Mouse (Mus musculus): ENCODE measurements at regions not wholly inside any gene's neighbourhood (a gene's known extent, or its start where the extent isn't known, plus 50 kb on each side); places are given as distances from the start of the nearest gene placed in this dataset.

DNA sequence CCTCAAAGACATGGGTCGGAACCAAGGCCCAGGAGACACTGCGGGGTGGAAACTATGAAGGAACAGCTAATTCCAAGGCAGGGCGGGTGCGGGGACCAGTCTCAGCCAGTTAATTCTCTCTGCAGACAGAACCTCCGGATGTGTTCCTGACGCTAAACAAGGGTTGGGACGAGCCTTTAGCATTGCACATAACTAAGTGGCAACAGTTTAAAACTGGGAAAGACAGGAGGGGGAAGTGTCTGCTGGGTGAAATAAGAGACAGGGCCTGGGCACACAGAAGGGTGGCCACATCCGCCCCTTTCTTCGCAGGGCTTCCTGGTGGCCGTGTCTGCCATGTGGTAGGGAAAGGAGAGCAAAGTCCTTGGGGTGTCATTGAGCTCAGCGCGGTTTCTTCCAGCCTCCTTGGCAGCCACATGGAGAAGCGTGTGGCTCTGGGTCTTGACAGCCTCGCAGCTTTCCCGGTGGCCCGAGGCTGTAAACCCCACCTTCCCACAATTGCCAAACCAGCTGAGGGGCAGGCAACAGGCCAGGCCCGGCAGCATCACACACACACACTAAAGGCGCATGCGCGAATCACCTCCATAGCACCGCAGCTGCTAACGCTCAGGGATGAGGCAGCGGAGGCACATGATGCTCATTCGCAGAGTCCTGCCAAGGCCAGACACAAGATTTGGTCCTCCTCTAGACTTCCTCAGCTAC lies 95.8 kb downstream of the Cpn2 start:
- peak overlapping the region; percentile 37 for H3K4me3 ChIP-seq (replicated peaks; ENCODE audit: insufficient read depth, low read depth, low read length)
- peak; percentile 53 to 59 for DNase-seq
- H3K4me1 ChIP-seq (ENCODE audit: control insufficient read depth, insufficient read depth, low read length), result no peaks in the 10 kb centered on the region; the same call in 1 of the 2 replicates
- TF ChIP-seq CTCF (IDR thresholded peaks at IDR 0.05; ENCODE audit: borderline replicate concordance, insufficient read depth, low read depth, low read length) (no peak), POLR2A (IDR thresholded peaks at IDR 0.05; ENCODE audit: borderline replicate concordance, insufficient read depth, low read length) (no peak)
- H3K27ac ChIP-seq (ENCODE audit: insufficient read depth, low read length), result no peak overlapping the region
- 22% methylated on average over 24 of the region's 24 CpGs for WGBS
- no peaks in the 10 kb centered on the region for H3K27me3 ChIP-seq (ENCODE audit: control insufficient read depth, insufficient read depth, low read length)

- H3K27ac ChIP-seq (ENCODE audit: insufficient read depth, low read length), result no peak overlapping the region
- 47% methylated on average over 13 of the region's 13 CpGs for WGBS
- TF ChIP-seq POLR2A (IDR thresholded peaks at IDR 0.05; ENCODE audit: borderline replicate concordance, insufficient read depth, low read length) (no peak), CTCF (IDR thresholded peaks at IDR 0.05; ENCODE audit: borderline replicate concordance, insufficient read depth, low read depth, low read length) (no peak)
These were observed 95.1 kb downstream of the Cpn2 start for GRCm38 (mm10) chr16:30172136-30172731.

GRCm38 (mm10) chr16:30172798-30173202 lies 94.5 kb downstream of the Cpn2 start:
- DNase-seq, result no peak
- Histone ChIP-seq H3K27me3 (ENCODE audit: control insufficient read depth, insufficient read depth, low read length) (no peaks in the 10 kb centered on the region), H3K4me1 (ENCODE audit: control insufficient read depth, insufficient read depth, low read length) (no peaks in the 10 kb centered on the region; the same call in 1 of the 2 replicates), H3K27ac (ENCODE audit: insufficient read depth, low read length) (no peak overlapping the region), H3K4me3 (replicated peaks; ENCODE audit: insufficient read depth, low read depth, low read length) (no peak overlapping the region)
- no peak for TF ChIP-seq CTCF (IDR thresholded peaks at IDR 0.05; ENCODE audit: borderline replicate concordance, insufficient read depth, low read depth, low read length)
- TF ChIP-seq POLR2A (IDR thresholded peaks at IDR 0.05; ENCODE audit: borderline replicate concordance, insufficient read depth, low read length), result no peak
- WGBS, result 42% methylated on average over 9 of the region's 9 CpGs

More at GRCm38 (mm10) chr16:30172136-30172731, 95.1 kb downstream of the Cpn2 start:
- DNase-seq, result no peak
- Histone ChIP-seq H3K4me3 (replicated peaks; ENCODE audit: insufficient read depth, low read depth, low read length) (peak overlapping the region; percentile 37), H3K27me3 (ENCODE audit: control insufficient read depth, insufficient read depth, low read length) (no peaks in the 10 kb centered on the region), H3K4me1 (ENCODE audit: control insufficient read depth, insufficient read depth, low read length) (no peaks in the 10 kb centered on the region; the same call in 1 of the 2 replicates)

GRCm38 (mm10) chr16:30173953-30174874 lies 93.1 kb downstream of the Cpn2 start:
- WGBS, result 55% methylated on average over 8 of the region's 8 CpGs
- no peaks in the 10 kb centered on the region; the same call in 1 of the 2 replicates for H3K4me1 ChIP-seq (ENCODE audit: control insufficient read depth, insufficient read depth, low read length)
- no peaks in the 10 kb centered on the region for H3K27me3 ChIP-seq (ENCODE audit: control insufficient read depth, insufficient read depth, low read length)
- no peak overlapping the region for H3K27ac ChIP-seq (ENCODE audit: insufficient read depth, low read length)
- TF ChIP-seq POLR2A (IDR thresholded peaks at IDR 0.05; ENCODE audit: borderline replicate concordance, insufficient read depth, low read length) (no peak), CTCF (IDR thresholded peaks at IDR 0.05; ENCODE audit: borderline replicate concordance, insufficient read depth, low read depth, low read length) (no peak)
- no peak overlapping the region for H3K4me3 ChIP-seq (replicated peaks; ENCODE audit: insufficient read depth, low read depth, low read length)
- no peak for DNase-seq

- no peak for DNase-seq
- Histone ChIP-seq H3K4me1 (ENCODE audit: control insufficient read depth, insufficient read depth, low read length) (no peaks in the 10 kb centered on the region; the same call in 1 of the 2 replicates), H3K4me3 (replicated peaks; ENCODE audit: insufficient read depth, low read depth, low read length) (no peak overlapping the region), H3K27me3 (ENCODE audit: control insufficient read depth, insufficient read depth, low read length) (no peaks in the 10 kb centered on the region), H3K27ac (ENCODE audit: insufficient read depth, low read length) (no peak overlapping the region)
- no peak for TF ChIP-seq POLR2A (IDR thresholded peaks at IDR 0.05; ENCODE audit: borderline replicate concordance, insufficient read depth, low read length)
- no peak for TF ChIP-seq CTCF (IDR thresholded peaks at IDR 0.05; ENCODE audit: borderline replicate concordance, insufficient read depth, low read depth, low read length)
- WGBS, result 70% methylated on average over 5 of the region's 5 CpGs
These were observed 91.0 kb downstream of the Cpn2 start for GRCm38 (mm10) chr16:30176306-30176705.

DNA sequence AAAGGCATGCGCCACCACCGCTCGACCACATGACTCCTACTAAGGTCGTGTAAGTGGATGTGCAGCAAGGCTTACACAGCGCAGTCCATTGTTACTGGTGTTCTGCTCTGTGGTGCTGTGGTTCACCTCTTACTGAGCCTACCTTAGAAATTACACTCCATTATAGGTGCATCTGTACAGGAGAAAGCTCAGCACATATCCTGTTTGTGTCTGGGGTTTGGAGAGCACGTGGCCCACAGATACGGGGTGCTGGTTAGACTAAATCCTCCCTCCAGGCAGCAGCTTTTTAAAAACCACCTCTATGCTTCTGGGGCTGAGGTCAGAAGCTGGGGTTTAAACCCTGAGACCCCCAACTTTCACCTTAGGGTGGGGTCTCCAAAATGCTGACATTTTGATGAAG lies 89.5 kb downstream of the Cpn2 start:
- H3K27ac ChIP-seq (ENCODE audit: insufficient read depth, low read length), result no peak overlapping the region
- DNase-seq, result no peak
- no peaks in the 10 kb centered on the region for H3K27me3 ChIP-seq (ENCODE audit: control insufficient read depth, insufficient read depth, low read length)
- TF ChIP-seq CTCF (IDR thresholded peaks at IDR 0.05; ENCODE audit: borderline replicate concordance, insufficient read depth, low read depth, low read length) (no peak), POLR2A (IDR thresholded peaks at IDR 0.05; ENCODE audit: borderline replicate concordance, insufficient read depth, low read length) (no peak)
- WGBS, result 91% methylated on average over 7 of the region's 7 CpGs
- H3K4me3 ChIP-seq (replicated peaks; ENCODE audit: insufficient read depth, low read depth, low read length), result no peak overlapping the region
- no peaks in the 10 kb centered on the region; the same call in 1 of the 2 replicates for H3K4me1 ChIP-seq (ENCODE audit: control insufficient read depth, insufficient read depth, low read length)

DNA sequence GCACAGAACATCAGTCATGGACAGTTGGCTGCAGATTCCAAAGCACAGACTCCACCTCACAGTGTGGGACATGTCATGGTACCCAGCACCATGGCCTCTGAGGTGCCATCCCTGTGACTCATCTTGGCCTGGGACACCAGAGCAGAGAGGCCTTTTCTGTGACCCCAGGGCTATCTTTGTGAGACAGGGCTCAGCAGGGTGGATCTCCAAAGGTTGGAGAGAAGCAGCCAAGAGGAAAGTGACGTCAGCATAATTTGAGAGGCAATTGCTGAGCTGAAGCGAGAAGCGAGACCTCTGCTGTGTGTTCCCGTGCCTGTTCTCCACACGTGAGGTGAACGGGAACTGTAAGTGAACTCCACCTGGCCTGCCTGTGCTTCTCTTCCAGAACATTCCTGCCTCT lies 88.7 kb downstream of the Cpn2 start:
- 50% methylated on average over 6 of the region's 6 CpGs for WGBS
- Histone ChIP-seq H3K27me3 (ENCODE audit: control insufficient read depth, insufficient read depth, low read length) (no peaks in the 10 kb centered on the region), H3K27ac (ENCODE audit: insufficient read depth, low read length) (no peak overlapping the region), H3K4me3 (replicated peaks; ENCODE audit: insufficient read depth, low read depth, low read length) (no peak overlapping the region), H3K4me1 (ENCODE audit: control insufficient read depth, insufficient read depth, low read length) (no peaks in the 10 kb centered on the region; the same call in 1 of the 2 replicates)
- TF ChIP-seq CTCF (IDR thresholded peaks at IDR 0.05; ENCODE audit: borderline replicate concordance, insufficient read depth, low read depth, low read length) (no peak), POLR2A (IDR thresholded peaks at IDR 0.05; ENCODE audit: borderline replicate concordance, insufficient read depth, low read length) (no peak)
- no peak for DNase-seq
